Mouse (Mus musculus) midbrain, embryonic 10.5 days (tissue): ENCODE data around the gene Kcnip2. TPM values are rescaled to one million over a fixed set of nuclear protein-coding genes. Genes with fewer than 3 reads are reported as not detected.

Experiments used
- DNase-seq: peaks from one replicate; pipeline ENCODE4 v3.0.0-alpha.2; 2017; ENCODE audit warnings: low spot score
- H3K27ac ChIP-seq: fragments of 300-500 bp; sonication (generic); replicated peaks from 2 replicates; pipeline ENCODE4 v1.5.1; 2016; ENCODE audit warnings: mild to moderate bottlenecking
- H3K27me3 ChIP-seq: fragments of 300-500 bp; sonication (generic); 2 replicates; pipeline ENCODE4 v1.6.1; 2016; ENCODE audit warnings: low read depth, mild to moderate bottlenecking; ENCODE audit not compliant: poor library complexity, severe bottlenecking
- H3K36me3 ChIP-seq: fragments of 300-500 bp; sonication (generic); 2 replicates; pipeline ENCODE4 v1.6.1; 2016; ENCODE audit warnings: mild to moderate bottlenecking, moderate library complexity
- H3K4me1 ChIP-seq: fragments of 300-500 bp; sonication (generic); 2 replicates; pipeline ENCODE4 v1.6.1; 2016
- H3K4me3 ChIP-seq: fragments of 300-500 bp; sonication (generic); 2 replicates; pipeline ENCODE4 v1.5.1; 2016; ENCODE audit warnings: mild to moderate bottlenecking, moderate library complexity
- H3K9me3 ChIP-seq: fragments of 300-500 bp; sonication (generic); replicated peaks from 2 replicates; pipeline ENCODE4 v1.6.1; 2016; ENCODE audit warnings: mild to moderate bottlenecking
- WGBS: fragments of 180-500 bp; shearing (Covaris S2); methylation state at CpG from one replicate; pipeline ENCODE4 v1.1.7; 2016; 5-methylcytosine and 5-hydroxymethylcytosine counted together
- polyA plus RNA-seq: library from polyadenylated mRNA; unstranded; fragments of >200 nt; fragmentation: Nextera tagmentation; extraction: Ambion mirVana; gene quantifications from 2 replicates; pipeline ENCODE4 v1.2.1, GENCODE M21; 2016

The Kcnip2 gene
- 0.53 and 0.89 TPM in 2 replicates for polyA plus RNA-seq

- peaks cover 63% of the 10 kb centered on the region for H3K27me3 ChIP-seq
- WGBS, result under 1% methylated on average over 29 of the region's 29 CpGs
- DNase-seq, result peak; percentile 62
- peaks cover 56% of the 10 kb centered on the region for H3K4me1 ChIP-seq
- H3K27ac ChIP-seq, result peak within 1 kb of the TSS; percentile 75
- peak within 1 kb of the TSS; percentile 63 for H3K4me3 ChIP-seq
- no peaks in the 10 kb centered on the region for H3K9me3 ChIP-seq
- H3K36me3 ChIP-seq, result no peaks in the 10 kb centered on the region
These were observed at the start of gene Kcnip2 for GRCm38 (mm10) chr19:45815831-45816405. Gene Kcnip2 (minus strand): TSS chr19:45816061.

- 80% methylated on average over 8 of the region's 8 CpGs for WGBS
- Histone ChIP-seq H3K27ac (0 out of 2 replicates have a peak overlapping the region, but pooled peaks have one; percentile 6), H3K36me3 (no peaks in the 10 kb centered on the region), H3K4me3 (no peak overlapping the region), H3K4me1 (peaks cover 4% of the 10 kb centered on the region; the same call in 1 of the 2 replicates), H3K9me3 (no peaks in the 10 kb centered on the region), H3K27me3 (no peaks in the 10 kb centered on the region)
- DNase-seq, result no peak
These were observed 39.5 kb upstream of the Kcnip2 start for GRCm38 (mm10) chr19:45855284-45855920.

GRCm38 (mm10) chr19:45854521-45854920 lies 38.7 kb upstream of the Kcnip2 start:
- DNase-seq, result no peak
- Histone ChIP-seq H3K27me3 (no peaks in the 10 kb centered on the region), H3K9me3 (no peaks in the 10 kb centered on the region), H3K4me3 (no peak overlapping the region), H3K27ac (no peak overlapping the region), H3K36me3 (no peaks in the 10 kb centered on the region), H3K4me1 (peaks cover 4% of the 10 kb centered on the region; the same call in 1 of the 2 replicates)
- WGBS, result 89% methylated on average over 7 of the region's 7 CpGs

DNA sequence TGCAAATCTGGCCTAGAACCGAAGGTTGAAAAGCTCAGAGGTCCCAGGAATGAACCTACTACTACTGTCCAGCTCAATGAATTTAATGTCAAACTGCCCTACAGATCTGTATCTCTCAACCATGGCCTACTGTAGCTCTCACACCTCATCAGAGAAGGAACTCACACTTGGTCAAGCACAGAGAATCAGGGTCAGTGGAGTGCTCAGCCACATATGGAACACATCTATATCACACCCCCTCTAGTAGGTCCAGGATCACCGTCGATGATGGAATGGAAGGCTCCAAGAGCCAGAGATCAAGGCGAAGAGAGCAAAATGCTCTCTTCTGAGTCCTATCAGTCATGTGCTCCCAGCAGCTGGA lies 31.9 kb upstream of the Kcnip2 start:
- Histone ChIP-seq H3K27me3 (no peaks in the 10 kb centered on the region), H3K36me3 (no peaks in the 10 kb centered on the region), H3K9me3 (no peaks in the 10 kb centered on the region), H3K4me3 (no peak overlapping the region), H3K27ac (no peak overlapping the region), H3K4me1 (peaks cover 20% of the 10 kb centered on the region)
- DNase-seq, result no peak
- WGBS, result 88% methylated on average over 4 of the region's 4 CpGs

DNA sequence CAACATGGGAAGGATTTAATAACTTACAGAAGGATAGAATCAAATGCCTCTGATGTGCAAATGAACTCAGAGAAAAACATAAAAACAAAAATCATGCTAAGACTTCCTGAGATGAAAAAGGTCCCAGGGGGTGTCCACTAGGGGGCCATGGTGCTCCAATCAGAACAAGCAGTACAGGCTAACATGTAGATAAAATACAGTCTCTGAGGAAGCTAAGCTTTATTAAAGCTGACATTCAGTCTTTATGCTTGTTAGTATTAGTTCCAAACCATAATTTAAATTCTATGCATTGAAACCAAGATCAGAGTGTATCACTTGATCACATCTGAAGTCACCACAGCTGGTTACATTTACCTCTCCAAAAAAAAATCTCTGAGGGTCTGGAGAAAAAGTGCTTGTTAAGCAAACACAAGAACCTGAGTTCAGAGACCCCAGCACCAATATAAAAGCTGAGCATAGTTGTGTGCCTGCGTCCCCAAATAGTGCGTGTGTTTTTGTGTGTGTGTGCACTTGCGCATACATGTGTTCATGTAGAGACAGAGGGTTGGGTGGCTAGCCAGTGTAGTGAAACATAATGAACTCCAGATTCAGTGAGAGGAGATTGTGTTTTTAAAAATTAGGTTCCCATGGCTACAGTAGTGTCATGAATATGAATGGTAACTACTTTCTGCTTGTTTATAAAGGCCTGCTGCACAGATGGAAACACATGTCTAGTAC lies 31.3 kb upstream of the Kcnip2 start:
- no peaks in the 10 kb centered on the region for H3K36me3 ChIP-seq
- no peak overlapping the region for H3K27ac ChIP-seq
- peaks cover 20% of the 10 kb centered on the region for H3K4me1 ChIP-seq
- WGBS, result 96% methylated on average over 3 of the region's 3 CpGs
- H3K4me3 ChIP-seq, result no peak overlapping the region
- no peaks in the 10 kb centered on the region for H3K27me3 ChIP-seq
- H3K9me3 ChIP-seq, result no peaks in the 10 kb centered on the region
- DNase-seq, result no peak

DNA sequence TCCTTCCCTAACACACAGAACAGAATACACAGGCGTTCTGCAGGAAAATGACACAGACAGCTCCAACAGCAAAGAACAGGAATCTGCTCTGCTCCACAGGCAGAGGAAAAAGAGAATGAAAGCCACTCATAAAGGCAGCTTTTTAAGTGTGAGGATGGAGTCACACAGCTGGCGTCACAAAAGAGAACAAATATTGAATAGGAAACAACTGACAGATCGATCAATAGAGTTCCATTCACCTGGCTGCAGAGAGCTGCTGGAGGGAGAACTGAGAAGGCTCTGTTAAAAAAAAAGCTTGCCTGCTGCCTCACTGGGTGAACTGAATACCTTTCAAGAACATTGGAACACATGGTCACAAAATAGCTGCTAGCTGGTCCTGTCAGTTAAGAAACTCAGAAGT lies 28.3 kb upstream of the Kcnip2 start:
- Histone ChIP-seq H3K4me3 (no peak overlapping the region), H3K9me3 (no peaks in the 10 kb centered on the region), H3K27ac (no peak overlapping the region), H3K4me1 (peaks cover 20% of the 10 kb centered on the region), H3K36me3 (no peaks in the 10 kb centered on the region), H3K27me3 (no peaks in the 10 kb centered on the region)
- WGBS, result 46% methylated on average over 3 of the region's 3 CpGs
- no peak for DNase-seq

- no peaks in the 10 kb centered on the region for H3K27me3 ChIP-seq
- H3K4me1 ChIP-seq, result peaks cover 20% of the 10 kb centered on the region
- DNase-seq, result no peak
- H3K4me3 ChIP-seq, result no peak overlapping the region
- H3K27ac ChIP-seq, result 0 out of 2 replicates have a peak overlapping the region, but pooled peaks have one; percentile 1
- no peaks in the 10 kb centered on the region for H3K9me3 ChIP-seq
- H3K36me3 ChIP-seq, result no peaks in the 10 kb centered on the region
- WGBS, result 48% methylated on average over 10 of the region's 10 CpGs
These were observed 27.6 kb upstream of the Kcnip2 start for GRCm38 (mm10) chr19:45843424-45843823.

GRCm38 (mm10) chr19:45837050-45837994 lies 21.5 kb upstream of the Kcnip2 start:
- H3K27ac ChIP-seq, result no peak overlapping the region
- 87% methylated on average over 12 of the region's 12 CpGs for WGBS

DNA sequence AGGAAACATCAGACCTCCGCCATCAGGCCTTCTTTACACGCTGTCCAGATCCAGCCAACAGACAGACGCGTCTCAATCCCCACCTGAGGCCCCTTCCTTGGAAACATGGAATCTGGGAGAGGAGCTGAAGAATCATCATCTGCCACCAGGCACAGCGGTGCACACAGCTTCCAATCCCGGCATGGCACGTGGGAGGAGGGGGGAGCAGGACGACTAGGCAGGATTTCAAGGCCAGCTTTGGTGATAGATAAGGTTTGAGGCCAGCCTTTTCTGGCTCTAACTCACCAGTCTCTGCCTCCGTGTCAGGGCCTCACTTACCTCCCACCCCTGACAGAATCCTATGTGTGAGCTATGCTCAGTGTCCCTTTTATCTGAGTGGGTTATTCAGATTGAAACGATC lies 19.6 kb upstream of the Kcnip2 start:
- Histone ChIP-seq H3K4me1 (no peaks in the 10 kb centered on the region), H3K4me3 (no peak overlapping the region), H3K27ac (0 out of 2 replicates have a peak overlapping the region, but pooled peaks have one; percentile 28), H3K9me3 (no peaks in the 10 kb centered on the region), H3K27me3 (no peaks in the 10 kb centered on the region), H3K36me3 (no peaks in the 10 kb centered on the region)
- DNase-seq, result no peak
- WGBS, result 93% methylated on average over 10 of the region's 10 CpGs

More at GRCm38 (mm10) chr19:45837050-45837994, 21.5 kb upstream of the Kcnip2 start:
- H3K4me1 ChIP-seq, result no peaks in the 10 kb centered on the region
- H3K4me3 ChIP-seq, result no peak overlapping the region
- no peak for DNase-seq
- H3K9me3 ChIP-seq, result no peaks in the 10 kb centered on the region
- H3K27me3 ChIP-seq, result no peaks in the 10 kb centered on the region
- H3K36me3 ChIP-seq, result no peaks in the 10 kb centered on the region

DNA sequence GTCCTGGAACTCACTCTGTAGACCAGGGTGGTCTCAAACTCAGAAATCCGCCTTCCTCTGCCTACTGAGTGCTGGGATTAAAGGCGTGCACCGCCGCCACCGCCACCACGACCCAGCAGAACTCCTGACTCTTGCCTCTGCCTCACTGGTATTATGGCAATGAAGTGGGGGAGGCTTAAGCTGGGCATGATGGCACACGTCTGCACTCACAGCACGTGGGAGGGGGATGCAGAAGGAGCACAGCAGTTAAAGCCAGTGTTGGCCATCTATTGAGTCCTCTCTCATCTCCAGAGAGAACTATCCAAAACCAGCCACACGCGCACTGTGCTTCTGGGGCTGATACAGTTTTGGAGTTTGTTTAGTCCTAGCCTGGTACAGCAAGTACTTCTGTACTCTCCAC lies 17.8 kb upstream of the Kcnip2 start:
- Histone ChIP-seq H3K27me3 (no peaks in the 10 kb centered on the region), H3K4me3 (no peak overlapping the region), H3K27ac (no peak overlapping the region), H3K4me1 (no peaks in the 10 kb centered on the region), H3K9me3 (no peaks in the 10 kb centered on the region), H3K36me3 (no peaks in the 10 kb centered on the region)
- no peak for DNase-seq
- WGBS, result 88% methylated on average over 10 of the region's 10 CpGs

- no peaks in the 10 kb centered on the region for H3K9me3 ChIP-seq
- no peak overlapping the region for H3K4me3 ChIP-seq
- H3K36me3 ChIP-seq, result peaks cover 6% of the 10 kb centered on the region
- H3K4me1 ChIP-seq, result no peaks in the 10 kb centered on the region
- WGBS, result 66% methylated on average over 2 of the region's 2 CpGs
- no peaks in the 10 kb centered on the region for H3K27me3 ChIP-seq
- H3K27ac ChIP-seq, result no peak overlapping the region
- no peak for DNase-seq
These were observed 14.8 kb upstream of the Kcnip2 start for GRCm38 (mm10) chr19:45830679-45831078.

- Histone ChIP-seq H3K27me3 (no peaks in the 10 kb centered on the region), H3K9me3 (no peaks in the 10 kb centered on the region), H3K4me1 (no peaks in the 10 kb centered on the region), H3K36me3 (peaks cover 6% of the 10 kb centered on the region), H3K27ac (no peak overlapping the region), H3K4me3 (no peak overlapping the region)
- 94% methylated on average over 3 of the region's 3 CpGs for WGBS
- no peak for DNase-seq
These were observed 11.9 kb upstream of the Kcnip2 start for GRCm38 (mm10) chr19:45827736-45828135.
